Mouse (Mus musculus) gastrocnemius, postnatal 14 days (tissue): Measurements from ENCODE around the gene 1700069L16Rik. TPM values are rescaled to one million over a fixed set of nuclear protein-coding genes. Genes with fewer than 3 reads are reported as not detected.
A peak's percentile ranks its signal among the peaks of the same experiment; 100 is the strongest.

Experiments
- DNase-seq: peaks from one replicate; pipeline ENCODE4 v3.0.0; 2021; ENCODE audit warnings: mixed read lengths
- intact Hi-C: fragments of 180-260 bp; cut with DNase I; formaldehyde crosslinking; loops from one replicate; pipeline ENCODE4 v1.15.1; 2025; ENCODE audit warnings: low total_unique reads
- total RNA-seq, 2 experiments: library from RNA; stranded (reverse); gene quantifications; 2 replicates each; pipeline ENCODE4 v1.2.3; 2021

The 1700069L16Rik gene
- total RNA-seq, 2 experiments from 2014 or later, result not detected

DNA sequence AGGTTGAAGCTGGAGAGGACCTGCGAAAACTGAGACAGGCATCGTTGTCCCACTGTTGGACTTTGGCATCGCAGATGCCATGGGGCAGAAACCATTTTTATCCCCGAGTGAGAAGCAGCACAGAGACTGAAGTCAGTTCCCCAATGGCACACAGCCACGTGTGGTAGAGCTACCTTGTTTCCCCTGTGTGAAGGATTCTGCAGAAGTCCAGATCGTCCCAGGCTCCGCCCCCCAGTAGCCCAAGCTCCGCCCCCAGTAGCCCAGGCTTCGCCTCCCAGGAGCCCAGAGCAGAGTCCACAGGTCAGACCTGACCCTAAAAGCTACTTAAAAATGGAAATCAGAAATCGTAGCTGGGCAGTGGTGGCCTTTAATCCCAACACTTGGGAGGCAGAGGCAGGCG lies 70.4 kb downstream of the 1700069L16Rik start:
- intact Hi-C loops, result no loop called here
- no peak for DNase-seq

DNA sequence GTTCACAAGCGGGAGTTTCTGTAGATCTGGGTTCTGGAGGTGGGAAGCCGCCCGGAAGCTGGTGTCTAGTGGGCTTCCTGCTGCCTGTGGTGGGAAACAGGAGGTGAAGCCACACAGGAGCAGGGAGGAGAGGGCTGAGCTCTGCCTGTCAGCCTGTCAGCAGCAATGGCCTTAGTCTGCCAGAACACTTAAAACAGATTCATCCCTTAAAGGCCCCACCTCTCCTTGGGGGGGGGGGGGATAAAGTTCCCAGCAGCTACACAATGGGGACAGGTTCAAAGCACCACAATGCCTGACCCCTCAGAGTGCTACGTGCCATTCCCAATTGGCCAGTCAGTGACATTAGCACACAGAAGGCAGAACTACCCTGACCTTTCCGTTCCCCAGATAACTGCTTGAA lies 72.4 kb downstream of the 1700069L16Rik start:
- intact Hi-C loops, result no loop called here
- DNase-seq, result no peak

DNA sequence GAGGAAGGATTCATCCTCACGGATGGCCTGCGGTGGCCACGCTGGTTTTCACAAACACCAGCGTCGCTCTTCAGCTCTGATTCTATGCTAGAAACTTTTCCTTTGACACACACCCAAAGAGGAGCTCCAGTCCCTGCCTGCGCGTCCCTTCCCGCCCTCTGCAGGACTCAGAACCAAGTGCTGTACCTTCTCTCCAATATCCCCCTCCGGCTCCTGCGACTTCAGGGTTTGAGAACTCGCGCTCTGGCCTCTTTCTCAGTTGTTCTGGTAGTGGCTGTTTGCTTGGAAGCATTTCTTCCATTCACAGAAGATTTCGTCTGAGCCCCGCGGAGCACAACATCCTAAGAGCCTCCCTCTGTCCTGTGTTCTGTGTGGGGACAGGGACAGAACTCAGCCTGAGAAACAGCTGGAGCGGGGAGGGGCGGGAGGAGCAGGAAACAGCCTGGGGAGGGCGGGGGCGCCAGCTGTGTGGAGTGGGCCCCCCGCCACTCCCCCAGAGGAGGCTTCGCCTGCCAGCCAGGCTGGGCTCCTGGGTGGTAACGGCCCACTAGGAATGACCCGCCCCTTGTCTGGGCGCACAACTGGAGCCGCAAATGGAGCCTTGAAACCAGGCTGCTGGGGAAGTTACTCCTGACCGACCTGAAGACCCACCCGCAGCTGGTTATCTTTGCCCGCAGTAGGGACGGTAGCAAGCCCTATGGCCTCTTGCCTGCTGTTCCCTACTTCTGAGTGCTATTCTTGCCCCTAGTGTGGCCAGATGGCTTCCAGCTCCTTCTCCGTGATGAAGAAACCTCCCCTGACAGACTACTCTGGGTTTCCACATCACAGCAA lies 74.3 kb downstream of the 1700069L16Rik start, which contains the start of gene Cmklr1:
TSS of gene Cmklr1 (minus strand) at position 392 of the 831 bp plus-strand sequence.
- intact Hi-C loops, result no loop called here
- DNase-seq, result peak; percentile 80

GRCm38 (mm10) chr5:113648647-113649211 lies 75.8 kb downstream of the 1700069L16Rik start:
- no peak for DNase-seq
- intact Hi-C loops, result no loop called here

DNA sequence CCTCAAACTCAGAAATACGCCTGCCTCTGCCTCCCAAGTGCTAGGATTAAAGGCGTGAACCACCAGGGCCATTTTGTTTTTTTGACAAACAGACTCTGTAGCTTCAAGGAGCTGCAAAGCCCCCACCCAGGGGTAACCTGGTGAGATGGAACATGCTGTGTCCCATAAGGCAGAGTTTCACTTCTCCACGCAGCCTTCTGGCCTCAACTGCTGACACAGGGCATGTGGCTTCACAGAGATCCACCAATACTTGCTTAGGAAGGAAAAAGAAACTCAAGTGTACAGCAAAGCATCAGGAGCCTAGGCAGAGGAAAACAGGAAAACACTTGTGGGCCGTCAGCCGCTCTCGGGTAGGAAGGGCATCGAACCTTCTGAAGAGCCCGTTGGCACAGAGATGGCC lies 77.4 kb downstream of the 1700069L16Rik start:
- intact Hi-C loops, result no loop called here
- DNase-seq, result no peak

- peak; percentile 65 for DNase-seq
Observed at GRCm38 (mm10) chr5:113644520-113644919, 80.1 kb downstream of the 1700069L16Rik start.

GRCm38 (mm10) chr5:113643107-113643848 lies 81.3 kb downstream of the 1700069L16Rik start:
- intact Hi-C loops, result no loop called here
- DNase-seq, result peak; percentile 5

More at GRCm38 (mm10) chr5:113644520-113644919, 80.1 kb downstream of the 1700069L16Rik start:
- intact Hi-C loops, result no loop called here

Other genes with a start within 250 kb of the 1700069L16Rik start
- gene Wscd2, start 234.4 kb downstream of the 1700069L16Rik start, total RNA-seq, result under 1 TPM; 0.44 to 0.72 TPM
- gene Cmklr1, start 74.3 kb downstream of the 1700069L16Rik start, total RNA-seq, result 10 to 100 TPM; 14.6 to 14.8 TPM
- 1 to 10 TPM; 4.9 TPM for gene Ficd, start 11.0 kb upstream of the 1700069L16Rik start, total RNA-seq
- gene Sart3, start 47.7 kb upstream of the 1700069L16Rik start, total RNA-seq, result 1 to 10 TPM; 6.5 to 6.9 TPM
- 100 to 1,000 TPM in 1 of 2 experiments, 10 to 100 TPM in 1; 92.5 to 102 TPM for gene Iscu, start 48.0 kb upstream of the 1700069L16Rik start, total RNA-seq
- 10 to 100 TPM in 1 of 2 experiments, 1 to 10 TPM in 1; 5.8 to 11.2 TPM for gene Tmem119, start 75.7 kb upstream of the 1700069L16Rik start, total RNA-seq
- gene Selplg, start 107.9 kb upstream of the 1700069L16Rik start, total RNA-seq, result 1 to 10 TPM; 1.1 TPM
- 10 to 100 TPM; 24.0 to 28.7 TPM for gene Coro1c, start 184.0 kb upstream of the 1700069L16Rik start, total RNA-seq